Mouse (Mus musculus): ENCODE results near the gene H2-Eb1. TPM values are rescaled to one million over a fixed set of nuclear protein-coding genes. Genes with fewer than 3 reads are reported as not detected.

The H2-Eb1 gene
- total RNA-seq, 2 experiments from 2014 or later: 2.8 to 3.7 TPM

DNA sequence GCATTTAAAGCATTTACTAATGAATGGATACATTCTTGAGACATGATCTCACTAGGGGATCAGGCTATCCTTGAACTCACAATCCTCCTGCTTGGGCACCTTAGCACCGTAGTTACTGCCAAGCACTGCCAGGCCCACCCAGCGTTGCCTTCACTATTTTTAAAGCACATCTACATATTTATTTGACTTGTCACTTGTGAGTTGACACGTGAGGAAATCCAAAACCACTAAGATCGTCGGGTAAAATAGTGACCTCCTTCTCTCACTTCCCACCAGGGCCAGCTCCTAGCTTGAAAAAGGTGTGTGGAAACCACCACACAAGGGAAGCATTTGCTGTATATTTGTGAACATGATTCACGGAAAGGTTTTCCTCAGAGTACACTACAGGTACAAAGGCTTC lies 18.7 kb upstream of the H2-Eb1 start:
- intact Hi-C loops (cut with DNase I; ENCODE audit: low total_unique reads): no loop called here
- no peak for DNase-seq

DNA sequence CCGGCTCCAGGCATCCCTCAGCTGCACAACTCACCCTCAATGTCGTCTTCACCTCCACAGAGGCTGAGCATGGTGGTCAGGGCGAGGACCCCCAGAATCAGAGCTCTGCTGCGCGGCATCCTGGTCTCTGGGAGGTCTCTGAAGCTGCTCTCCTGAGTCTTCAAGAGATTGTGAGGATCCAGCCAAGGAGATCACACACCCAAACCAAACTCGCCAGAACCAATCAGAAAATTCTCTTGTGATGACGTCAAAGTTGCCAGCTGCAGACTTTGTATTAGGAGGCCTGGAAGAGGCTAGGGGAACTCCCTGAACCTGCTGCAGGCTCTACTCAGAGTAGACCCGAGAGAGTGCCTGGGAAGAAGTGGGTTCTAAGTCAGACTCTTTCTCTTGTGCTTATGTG lies 18.0 kb upstream of the H2-Eb1 start, which contains the start of gene H2-Aa:
H2-Aa (minus strand) TSS at position 176 of the 400 bp plus-strand sequence.
- intact Hi-C loops (cut with DNase I; ENCODE audit: low total_unique reads): no loop called here
- DNase-seq: peak; percentile 64

DNA sequence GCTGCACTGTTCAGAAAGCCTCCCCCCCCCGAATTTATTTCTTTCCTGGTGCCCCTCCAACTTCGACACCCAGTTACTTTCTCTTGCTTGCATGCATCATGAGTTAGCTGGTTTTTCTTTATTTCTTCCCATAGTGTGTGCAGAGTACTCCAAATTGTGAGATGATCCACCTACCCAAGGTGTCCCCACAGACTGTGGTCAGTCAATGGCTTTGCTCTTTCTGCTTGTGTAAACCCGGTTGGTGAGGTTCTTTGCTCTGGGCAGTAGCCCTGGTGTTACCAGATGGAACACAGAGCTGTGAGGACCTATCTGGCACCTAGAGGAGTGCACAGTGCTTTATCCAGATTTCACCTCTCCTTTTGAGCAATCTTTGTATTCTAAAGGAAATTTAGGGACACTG lies 17.5 kb upstream of the H2-Eb1 start:
- intact Hi-C loops (cut with DNase I; ENCODE audit: low total_unique reads): no loop called here
- no peak for DNase-seq

DNA sequence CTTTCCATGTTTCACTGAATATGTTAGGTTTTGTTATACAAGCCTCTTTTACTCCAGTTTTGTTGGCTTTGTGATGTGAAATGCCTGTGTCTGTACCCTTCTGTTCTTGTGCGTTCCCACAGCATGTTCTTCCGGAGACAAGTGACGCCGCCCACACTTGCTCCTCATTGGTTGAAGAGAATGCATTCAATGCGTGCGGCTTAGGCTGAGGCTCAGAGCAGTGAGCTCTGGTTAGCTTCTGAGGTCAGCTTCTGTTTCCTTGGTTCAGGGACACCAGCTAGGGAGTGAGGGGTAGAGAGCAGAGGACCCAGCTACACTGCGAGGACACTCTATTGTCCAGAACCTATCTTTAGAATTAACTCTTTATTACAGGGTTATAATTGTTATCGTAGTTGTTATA lies 14.1 kb upstream of the H2-Eb1 start:
- intact Hi-C loops (cut with DNase I; ENCODE audit: low total_unique reads): no loop called here
- DNase-seq: peak; percentile 74

DNA sequence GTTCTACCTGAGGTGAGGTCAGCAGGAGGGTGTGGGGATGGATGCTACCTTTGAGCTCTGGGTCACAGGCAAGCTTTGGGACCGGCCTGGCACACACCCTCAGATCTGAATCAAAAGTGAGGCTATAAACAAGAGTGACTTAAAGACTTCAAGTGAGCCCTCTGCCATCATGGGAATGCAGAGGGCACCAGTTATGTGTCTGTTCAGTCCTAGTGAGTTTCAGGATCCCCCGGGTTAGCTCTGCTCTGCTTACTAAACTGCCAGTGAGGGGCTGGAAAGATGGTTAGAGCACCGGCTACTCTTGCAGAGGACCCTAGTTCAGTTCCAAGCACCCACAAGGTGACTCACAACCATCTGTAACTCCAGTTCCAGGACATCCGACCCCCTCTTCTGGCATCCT lies 13.1 kb upstream of the H2-Eb1 start:
- intact Hi-C loops (cut with DNase I; ENCODE audit: low total_unique reads): no loop called here
- DNase-seq: no peak

DNA sequence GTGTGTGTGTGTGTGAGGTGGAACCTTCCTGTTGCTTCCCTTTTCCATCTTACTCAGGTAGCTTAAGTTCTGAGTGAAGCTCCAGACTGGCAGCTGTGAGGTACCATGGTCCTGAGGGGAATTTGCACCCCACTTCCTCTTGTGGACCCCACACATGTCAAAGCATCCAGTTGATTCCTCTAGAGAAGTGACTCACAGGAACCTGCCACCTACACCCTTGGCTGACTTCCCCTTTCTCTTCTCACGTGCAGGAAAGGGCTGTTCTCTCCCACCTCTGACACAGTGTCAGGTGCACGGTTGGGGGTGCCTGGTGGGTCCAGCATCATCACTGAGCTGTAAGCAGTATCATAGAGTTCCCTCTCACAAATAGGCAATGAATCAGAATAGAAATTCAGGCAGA lies 12.1 kb upstream of the H2-Eb1 start:
- DNase-seq: no peak
- intact Hi-C loops (cut with DNase I; ENCODE audit: low total_unique reads): no loop called here

DNA sequence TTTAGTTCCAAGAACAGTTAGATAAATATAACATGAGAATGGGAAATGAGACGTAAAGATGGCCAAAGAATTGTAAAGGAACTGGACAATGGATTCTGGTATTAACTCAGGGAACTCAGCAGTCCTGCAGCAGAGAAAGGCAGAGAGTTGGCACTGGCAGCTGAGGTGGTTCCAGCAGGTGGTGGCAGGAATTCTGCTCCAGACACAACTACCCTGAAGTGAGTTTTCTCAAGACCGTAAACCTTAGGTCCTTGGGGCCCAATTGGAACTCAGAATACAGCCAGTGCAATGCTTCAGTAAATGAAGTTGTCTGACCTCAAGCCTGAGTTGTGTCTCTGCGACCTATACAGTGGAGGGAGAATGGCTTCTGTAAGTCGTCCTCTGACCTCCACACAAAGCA lies 11.4 kb upstream of the H2-Eb1 start:
- intact Hi-C loops (cut with DNase I; ENCODE audit: low total_unique reads): no loop called here
- no peak for DNase-seq

DNA sequence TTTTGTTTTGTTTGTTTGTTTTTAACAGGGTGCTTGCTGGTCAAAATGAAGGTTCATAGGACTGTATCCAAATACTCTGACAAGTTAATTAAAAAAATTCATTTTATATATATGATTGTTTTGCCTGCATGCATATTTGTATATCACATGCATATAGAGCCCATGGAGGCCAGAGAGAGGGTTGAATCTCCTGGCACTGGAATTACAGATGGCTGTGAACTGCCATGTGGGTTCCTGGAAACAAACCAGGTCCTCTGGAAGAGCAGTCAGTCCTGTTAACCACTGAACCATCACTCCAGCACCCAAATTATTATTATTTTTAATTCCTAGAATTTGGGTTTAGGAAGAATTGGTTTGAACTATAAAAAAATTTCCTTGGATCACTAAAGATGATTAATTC lies 10.4 kb upstream of the H2-Eb1 start:
- intact Hi-C loops (cut with DNase I; ENCODE audit: low total_unique reads): no loop called here

DNA sequence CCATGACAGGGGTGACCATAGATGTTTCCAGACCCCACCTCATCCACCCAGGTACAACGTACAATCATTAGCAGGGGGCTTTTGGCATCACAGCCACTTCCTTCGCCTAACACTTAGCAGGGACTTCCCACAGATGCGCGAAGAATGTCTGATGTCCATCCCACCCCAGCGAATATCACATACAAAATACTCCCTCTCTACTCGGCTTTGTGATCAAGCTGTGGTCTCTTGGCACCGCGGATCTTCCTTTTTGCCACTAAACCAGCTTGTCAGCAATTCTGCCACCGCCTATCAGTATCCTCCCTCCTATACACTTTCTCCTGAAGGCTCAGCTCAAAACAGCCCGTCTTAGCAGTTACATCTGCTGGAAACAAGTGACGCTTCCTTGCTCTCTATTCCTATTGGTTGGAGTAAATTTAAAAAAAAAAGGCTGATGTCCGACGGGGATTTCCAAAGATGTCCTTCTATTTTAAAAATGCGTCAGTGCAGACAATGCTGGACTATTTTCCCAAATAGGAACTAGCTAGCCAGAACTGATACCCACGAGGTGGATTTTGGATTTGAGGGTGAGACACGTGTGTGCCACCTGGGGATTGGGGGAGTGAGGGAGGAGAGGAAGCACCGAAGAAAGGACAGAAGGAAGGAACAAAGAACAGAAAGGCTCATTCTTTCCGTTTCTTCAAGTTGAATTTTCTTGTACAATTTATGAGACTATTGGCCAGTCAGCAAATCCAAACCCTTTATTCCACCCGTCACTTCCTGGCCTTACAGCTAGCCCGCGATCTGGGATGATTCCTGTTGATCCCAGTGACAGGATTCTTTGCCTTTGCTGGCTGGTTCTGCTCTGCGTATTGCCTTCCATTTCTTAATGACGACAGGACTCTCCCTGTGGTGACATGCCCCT lies 9.5 kb upstream of the H2-Eb1 start:
- intact Hi-C loops (cut with DNase I; ENCODE audit: low total_unique reads): no loop called here
- DNase-seq: no peak

More for the DNA sequence above, 10.4 kb upstream of the H2-Eb1 start:
- DNase-seq: no peak

DNA sequence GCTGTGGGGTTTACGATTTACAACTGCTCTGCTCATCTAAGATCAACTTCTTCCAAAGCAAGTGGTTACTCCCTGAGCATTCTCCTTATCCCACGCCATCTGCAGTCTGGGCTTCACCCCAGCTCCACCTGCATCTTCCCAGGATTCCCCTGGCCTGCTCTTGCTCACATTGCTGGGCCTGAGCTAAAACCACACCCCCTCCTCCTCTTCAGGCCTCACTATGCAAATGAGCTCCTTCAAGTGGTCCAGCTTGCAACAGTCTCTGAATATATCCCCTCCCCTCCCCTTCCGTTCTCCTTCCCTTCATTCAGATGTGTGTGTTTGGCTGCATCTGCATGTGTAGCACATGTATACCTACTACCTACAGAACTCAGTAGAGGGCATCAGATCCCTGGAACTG lies 6.3 kb upstream of the H2-Eb1 start:
- intact Hi-C loops (cut with DNase I; ENCODE audit: low total_unique reads): no loop called here
- DNase-seq: no peak

DNA sequence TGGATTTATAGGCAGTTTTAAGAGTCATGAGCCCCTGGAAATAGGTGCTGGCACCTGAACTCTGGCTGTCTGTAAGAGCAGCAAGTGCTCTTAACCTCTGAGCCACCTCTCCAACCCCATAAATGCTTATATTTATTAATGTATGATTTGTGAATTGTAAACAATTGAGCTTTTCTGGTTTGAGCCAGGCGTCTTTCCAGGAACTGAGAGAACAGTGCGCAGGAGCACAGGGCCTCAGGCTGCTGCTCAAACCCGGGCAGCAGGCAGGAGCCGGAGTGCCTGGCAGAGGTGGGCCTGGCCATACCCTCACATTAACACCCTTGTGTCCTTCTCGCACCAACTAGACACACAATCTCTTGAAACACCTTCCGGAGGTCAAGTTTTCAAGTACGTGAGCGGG lies 5.6 kb upstream of the H2-Eb1 start:
- DNase-seq: no peak
- intact Hi-C loops (cut with DNase I; ENCODE audit: low total_unique reads): no loop called here

DNA sequence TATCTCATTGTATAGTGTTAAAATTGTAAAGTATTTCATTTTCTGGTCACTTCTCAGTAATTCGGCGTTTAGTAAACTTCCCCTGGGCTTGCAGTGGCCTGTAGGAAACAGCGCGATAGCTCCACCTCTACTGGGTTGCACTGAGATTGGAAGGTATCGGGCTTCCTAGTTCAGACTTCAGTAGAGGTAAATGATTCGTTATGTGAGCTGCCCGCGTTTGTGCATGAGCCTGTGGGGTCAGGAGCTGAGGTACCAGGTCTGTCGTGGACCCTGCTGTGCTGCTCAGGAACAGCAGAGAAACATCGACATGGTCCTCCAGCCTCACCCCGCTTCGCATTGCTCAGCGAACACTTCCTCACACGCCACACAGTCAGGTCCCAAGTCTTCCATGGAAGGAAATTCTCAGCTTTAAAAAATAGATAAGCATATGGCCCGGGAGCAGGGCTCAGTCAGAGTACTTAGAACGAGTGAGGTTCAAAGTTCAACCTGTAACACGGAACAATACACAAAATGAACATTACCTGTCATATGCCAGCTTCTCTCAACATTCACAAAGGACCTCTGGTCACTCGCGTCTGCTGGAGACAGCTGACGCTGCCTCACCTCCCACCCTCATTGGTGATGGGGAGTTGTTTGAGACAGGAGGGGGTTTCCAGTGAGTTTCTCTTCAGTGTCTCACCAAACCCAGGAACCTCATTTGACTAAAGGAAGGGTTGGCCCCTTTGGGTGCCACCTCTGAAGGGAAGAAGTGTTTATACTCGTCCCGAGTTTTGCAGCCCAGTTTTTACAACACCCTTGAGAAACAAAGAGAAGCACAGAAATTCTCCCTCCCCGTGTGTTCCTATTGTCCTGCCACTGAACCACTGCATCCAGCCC lies 4.7 kb upstream of the H2-Eb1 start:
- no peak for DNase-seq
- intact Hi-C loops (cut with DNase I; ENCODE audit: low total_unique reads): no loop called here

DNA sequence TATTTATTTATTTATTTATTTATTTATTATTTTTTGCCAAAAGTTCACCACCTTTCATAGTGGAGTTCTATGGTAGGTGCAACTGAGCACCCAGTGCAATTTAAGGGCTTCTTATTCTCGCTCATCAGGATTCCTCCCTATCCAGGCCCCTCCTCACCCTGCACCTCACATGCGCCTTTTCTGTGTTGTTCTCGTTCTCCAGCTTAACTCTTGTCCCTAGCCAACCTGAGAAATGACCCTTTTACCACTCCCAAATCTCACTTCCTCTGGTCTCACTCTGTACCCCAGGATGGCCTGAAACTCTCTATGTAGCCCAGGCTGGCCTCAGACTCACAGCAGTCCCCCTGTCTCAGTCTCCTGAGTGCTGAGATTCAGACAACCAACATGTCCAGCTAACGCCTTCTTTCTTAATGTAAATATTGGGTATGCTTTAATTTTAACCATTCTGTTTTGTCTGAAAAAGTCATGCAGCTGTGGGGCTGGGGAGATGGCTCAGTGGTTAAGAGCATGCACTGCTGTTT lies 3.9 kb upstream of the H2-Eb1 start:
- intact Hi-C loops (cut with DNase I; ENCODE audit: low total_unique reads): no loop called here
- no peak for DNase-seq

DNA sequence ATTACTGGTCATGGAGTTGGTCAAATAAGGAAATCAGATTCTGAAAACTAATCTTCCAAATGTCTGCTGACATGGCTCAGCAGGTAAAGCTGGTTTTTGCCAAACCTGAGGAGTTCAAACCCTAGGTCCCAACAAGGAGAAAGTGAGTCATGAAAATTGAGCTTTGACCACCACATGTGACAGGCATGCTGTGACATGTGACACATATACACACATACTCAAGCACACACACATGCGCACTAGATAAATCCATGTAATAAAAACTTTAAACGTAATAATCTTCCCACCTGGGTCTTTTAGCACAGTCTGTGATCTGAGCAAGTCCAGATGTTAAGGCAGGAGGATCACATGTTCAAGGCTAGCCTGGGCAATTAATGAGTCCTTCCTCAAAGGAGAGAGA lies 1.9 kb upstream of the H2-Eb1 start:
- no peak for DNase-seq
- intact Hi-C loops (cut with DNase I; ENCODE audit: low total_unique reads): no loop called here

DNA sequence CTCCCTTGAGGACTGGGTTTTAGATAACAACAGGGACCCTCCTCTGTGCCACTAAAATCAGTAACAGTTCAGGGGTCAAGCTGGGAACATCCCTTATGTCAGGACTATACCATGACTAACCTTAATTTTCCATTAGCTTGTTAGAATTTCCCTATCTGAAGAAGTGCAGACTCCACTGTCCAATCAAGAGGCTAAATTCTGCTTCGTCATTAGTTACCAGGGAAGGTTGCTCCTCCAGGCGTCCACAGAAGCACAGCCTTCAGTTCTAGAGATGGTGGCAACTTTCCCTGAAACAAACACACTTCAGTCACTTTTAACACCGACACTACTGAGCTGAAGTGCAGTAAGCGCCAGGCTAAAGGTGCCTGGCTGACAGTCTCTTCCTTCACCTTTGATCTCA lies 916 bp upstream of the H2-Eb1 start:
- intact Hi-C loops (cut with DNase I; ENCODE audit: low total_unique reads): no loop called here
- DNase-seq: peak; percentile 17

DNA sequence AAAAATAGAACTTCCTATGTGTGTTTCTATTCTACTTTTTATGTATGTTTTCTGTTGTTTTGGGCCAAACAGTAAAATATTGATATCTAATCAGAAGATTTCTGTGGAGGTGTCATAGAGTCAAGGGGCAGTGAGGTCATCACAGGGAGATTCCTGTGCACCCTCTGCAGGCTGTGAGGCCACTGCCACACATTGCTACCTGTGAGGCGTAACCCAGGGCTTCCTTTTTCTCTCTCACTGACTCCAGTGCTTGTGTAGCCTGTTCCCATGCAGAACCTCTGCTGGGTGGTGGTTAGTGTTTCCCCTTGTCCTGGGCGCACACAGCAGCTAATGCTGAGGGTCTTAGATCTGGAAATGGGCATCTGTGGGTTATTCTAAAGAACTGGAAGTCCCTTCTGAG lies 740 bp downstream of the H2-Eb1 start:
- intact Hi-C loops (cut with DNase I; ENCODE audit: low total_unique reads): no loop called here
- DNase-seq: no peak

DNA sequence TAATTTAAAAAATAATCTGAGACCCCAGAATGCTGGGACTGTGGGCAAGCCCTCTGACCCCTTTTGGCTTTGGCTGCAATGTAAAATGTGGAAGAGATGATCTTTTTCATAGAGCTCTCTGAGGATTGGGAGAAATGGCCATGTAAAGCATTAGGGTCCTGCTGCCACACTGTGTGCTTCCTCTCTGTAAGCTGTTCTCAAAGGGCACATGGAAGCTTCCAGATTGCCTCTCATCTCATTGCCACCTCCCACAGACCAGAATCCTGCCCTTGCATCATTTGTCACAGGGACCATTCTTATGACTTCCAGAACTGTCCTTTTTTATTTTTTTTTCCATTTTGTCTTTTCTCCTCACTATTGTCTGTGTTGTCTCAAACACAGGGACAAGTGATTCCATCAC lies 1.5 kb downstream of the H2-Eb1 start:
- intact Hi-C loops (cut with DNase I; ENCODE audit: low total_unique reads): no loop called here
- DNase-seq: no peak

DNA sequence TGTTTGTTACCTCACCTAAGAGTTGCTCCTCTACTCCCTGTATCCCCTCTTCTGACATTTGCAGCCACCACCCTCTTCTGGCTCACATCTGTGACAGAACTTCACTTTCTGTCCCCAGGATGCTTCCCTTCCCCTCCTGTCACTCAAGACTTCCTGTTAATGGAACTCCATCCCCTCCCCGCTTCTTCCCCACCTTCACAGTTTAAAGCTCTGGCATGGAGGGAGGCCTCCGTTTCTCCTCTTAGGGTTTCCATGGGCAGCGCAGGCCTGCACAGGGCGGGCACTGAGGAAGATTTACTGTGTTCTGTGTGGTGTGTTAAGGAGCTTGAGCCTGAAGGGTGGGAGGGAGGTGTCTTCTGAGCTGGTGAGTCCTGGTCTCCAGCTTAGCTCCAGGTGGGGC lies 2.5 kb downstream of the H2-Eb1 start:
- DNase-seq: no peak
- intact Hi-C loops (cut with DNase I; ENCODE audit: low total_unique reads): no loop called here

DNA sequence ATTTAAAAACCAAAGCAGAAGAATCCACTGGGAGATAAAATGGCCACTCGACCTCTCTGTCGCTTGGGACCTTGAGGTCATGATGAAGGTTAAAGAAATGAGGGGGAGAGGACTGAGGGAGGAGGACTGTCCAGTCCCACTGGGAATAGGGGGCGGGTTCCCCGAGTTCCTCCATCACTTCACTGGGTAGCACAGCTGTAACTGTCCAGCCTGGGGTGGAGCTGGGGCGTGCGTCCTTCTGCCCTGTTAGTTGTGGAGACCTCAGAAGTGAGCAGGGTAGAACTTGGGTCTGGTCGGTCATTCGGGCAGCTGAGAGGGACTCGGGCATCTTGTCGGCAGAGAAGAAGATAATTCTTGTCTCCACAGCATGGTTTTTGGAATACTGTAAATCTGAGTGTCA lies 3.6 kb downstream of the H2-Eb1 start:
- intact Hi-C loops (cut with DNase I; ENCODE audit: low total_unique reads): no loop called here
- DNase-seq: no peak

DNA sequence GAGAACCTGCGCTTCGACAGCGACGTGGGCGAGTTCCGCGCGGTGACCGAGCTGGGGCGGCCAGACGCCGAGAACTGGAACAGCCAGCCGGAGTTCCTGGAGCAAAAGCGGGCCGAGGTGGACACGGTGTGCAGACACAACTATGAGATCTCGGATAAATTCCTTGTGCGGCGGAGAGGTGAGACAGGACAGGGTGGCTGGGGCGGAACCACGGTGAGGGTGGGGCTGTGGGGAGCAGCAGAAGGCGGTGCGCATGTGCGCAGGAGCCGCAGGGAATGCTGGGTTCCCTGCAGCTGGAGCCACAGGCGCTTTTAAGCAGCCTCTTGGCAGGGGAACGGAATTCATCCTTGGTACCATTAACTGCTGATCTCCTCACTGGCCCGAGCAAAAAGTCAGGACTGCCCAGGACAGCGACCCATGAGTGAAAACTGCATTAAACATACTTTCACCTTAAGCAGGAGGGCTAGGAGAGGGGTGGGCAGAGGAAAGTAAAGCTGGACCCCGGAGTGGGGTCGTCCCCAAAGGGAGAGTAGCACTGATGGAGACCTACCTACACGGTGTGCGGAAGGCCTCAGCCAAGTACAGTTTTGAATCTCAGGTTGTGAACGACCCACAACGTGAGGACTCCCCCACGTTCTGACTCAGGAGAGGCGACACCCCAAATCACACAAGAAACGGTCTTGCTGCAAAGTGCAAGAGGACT lies 4.2 kb downstream of the H2-Eb1 start:
- intact Hi-C loops (cut with DNase I; ENCODE audit: low total_unique reads): no loop called here
- peak; percentile 71 for DNase-seq
